Mouse (Mus musculus): Measurements from ENCODE around the gene Gm21865.
"Not testable (repeated sequence)": the region's sequence is repeated elsewhere in the genome, so short reads cannot be mapped to it uniquely, and the experiment has no call there.

The Gm21865 gene

DNA sequence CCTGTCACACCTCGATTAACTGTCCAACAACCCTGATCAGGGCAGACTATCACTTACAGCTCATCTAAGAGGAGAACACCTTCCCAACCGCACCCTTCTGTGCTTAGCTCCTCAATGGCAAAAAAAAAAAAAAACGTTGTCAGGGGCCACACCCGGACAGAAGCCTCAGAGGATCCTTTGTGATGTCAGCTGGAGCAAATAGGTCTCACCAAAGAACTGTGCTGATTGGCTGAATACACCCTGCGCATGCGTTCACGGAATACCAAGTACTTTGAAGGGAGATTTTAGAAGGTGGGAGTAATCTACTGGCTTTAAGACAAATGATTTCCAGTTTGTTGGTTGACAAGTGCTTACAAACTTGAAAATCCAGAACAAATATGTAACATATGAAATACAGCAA, at the start of gene Gm21865:
Gene Gm21865, minus strand, starts transcription at position 101 of the 400 bp plus-strand sequence.
- DNase-seq (ENCODE audit: inconsistent ontology term) = not testable (repeated sequence)
